Mouse (Mus musculus) heart, postnatal 4 days (tissue): ENCODE data around the gene Zdbf2. TPM values are rescaled to one million over a fixed set of nuclear protein-coding genes. Genes with fewer than 3 reads are reported as not detected.

Experiments used
- DNase-seq: peaks from one replicate; pipeline ENCODE4 v3.0.0; 2021
- microRNA-seq, 2 experiments: library from miRNA; unstranded; fragments of <30 nt; microRNA quantifications; one replicate each; pipeline ENCODE4 v1.2.0; 2021 to 2022
- total RNA-seq, 2 experiments: library from RNA; stranded (reverse); gene quantifications; 2 replicates each; pipeline ENCODE4 v1.2.3; 2021

The Zdbf2 gene
- total RNA-seq, 2 experiments from 2014 or later: 4.6 to 5.7 TPM

DNA sequence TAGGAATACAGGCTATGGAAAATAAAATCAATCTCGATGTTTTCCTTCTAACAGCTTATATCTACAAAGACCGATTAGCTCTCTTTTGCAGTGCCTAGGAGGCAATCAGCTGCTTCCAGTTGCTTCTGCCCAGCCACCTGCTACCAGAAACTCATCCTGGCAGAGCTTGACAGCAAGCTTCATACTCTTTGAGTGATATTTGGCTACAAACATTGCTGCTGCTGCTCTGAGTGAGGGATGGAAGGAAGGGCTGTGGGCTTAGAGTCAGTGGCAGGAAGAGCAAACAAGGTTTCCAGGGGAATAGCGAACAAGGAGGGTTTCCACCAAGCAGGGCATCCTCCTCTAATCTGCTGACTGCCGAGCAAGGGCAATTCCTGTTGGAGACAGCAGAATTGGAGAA, 7.6 kb upstream of the Zdbf2 start:
- DNase-seq: no peak

DNA sequence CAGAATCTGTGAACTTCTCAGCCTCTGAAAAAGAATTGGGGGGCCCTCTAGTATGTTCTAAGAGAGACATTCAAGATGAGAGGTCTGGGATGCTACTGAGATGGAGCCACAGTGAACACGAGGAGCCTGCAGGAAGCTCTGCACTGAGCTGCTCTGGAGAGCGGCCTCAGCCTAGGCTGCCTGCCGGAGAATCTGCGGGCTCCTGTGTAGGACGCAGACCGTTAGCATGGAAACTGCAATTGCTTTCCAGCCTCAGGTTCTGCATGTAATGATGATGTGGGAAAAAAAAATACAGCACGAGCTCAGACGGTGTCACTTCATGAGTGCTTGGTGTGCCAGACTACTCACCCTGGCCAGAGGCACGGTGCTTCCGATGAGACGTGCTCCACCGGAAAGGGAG, 6.9 kb upstream of the Zdbf2 start:
- DNase-seq: no peak

DNA sequence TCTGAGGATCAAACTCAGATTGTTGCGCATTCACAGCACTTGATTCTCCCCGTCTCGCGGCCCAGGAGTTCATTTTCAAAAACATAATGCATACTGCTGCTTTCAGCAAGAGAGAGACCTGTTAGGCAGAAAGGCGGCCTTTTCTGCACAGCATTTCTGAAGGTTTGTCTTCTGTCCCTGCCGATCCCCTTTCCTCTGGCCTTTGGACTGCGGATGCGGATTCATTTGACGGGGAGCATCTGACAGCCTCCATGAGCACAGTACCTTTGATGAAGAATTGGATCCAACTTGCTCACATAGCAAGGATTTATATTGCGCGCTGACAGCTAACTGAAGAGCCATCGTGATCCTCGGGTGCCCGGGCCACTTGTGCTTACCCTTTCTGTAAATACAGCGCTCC, 6.3 kb upstream of the Zdbf2 start:
- DNase-seq: no peak

DNA sequence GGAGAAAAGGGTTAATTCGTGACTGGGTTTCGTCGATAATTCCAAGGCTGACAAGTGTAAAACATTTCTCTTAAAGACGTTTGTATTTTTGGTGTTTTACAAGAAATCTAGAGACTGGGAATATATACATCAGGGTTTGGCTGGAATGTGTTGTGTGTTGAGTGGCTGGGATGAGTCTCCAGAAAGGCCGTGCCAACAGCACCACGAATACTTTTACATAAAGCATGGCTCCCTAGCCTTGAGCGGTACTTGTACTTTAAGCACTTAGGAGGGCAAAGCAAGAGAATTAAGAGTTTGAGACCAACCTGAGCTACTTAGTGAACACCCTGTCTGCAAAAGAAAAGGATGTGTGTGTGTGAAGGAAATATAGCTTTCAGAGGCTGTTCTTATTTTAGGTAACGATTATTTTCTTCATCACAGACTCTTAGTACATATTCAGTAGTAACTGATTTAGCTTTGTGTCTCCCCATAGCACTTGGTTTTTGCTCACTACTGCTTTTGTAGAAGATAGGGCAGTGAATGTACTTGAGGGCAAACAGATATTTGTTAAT, 865 bp upstream of the Zdbf2 start:
- no peak for DNase-seq

DNA sequence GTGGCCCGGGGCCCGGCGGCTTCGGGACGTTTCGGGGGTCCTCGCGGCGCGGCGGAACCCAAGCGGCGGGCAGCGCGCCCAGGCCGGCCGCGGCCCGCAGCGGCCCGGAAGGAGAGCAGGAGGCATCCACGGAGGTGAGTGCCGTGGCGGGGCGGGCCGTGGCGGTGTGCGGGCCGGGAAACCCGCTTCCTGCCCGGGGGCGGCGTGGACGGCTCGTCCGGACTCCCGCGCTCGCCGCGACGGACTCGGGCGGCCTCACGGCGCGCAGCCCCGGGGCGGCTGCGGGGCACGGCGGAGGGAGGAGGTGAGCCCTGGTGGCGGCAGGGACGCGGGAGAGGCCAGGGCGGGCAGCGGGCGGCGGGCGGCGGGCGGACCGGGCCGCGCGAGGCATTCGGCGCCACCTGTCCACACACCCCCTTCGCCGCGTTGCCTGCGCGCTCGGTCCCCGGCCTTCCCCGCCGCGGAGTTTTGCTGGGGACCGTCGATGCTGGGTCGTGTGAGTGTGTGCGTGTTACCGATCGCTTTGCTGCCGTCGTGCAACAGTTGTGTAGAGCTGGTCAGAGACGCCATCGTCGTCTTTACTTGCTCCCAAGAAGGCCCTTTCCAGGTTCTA, 380 bp downstream of the Zdbf2 start:
- DNase-seq: no peak

DNA sequence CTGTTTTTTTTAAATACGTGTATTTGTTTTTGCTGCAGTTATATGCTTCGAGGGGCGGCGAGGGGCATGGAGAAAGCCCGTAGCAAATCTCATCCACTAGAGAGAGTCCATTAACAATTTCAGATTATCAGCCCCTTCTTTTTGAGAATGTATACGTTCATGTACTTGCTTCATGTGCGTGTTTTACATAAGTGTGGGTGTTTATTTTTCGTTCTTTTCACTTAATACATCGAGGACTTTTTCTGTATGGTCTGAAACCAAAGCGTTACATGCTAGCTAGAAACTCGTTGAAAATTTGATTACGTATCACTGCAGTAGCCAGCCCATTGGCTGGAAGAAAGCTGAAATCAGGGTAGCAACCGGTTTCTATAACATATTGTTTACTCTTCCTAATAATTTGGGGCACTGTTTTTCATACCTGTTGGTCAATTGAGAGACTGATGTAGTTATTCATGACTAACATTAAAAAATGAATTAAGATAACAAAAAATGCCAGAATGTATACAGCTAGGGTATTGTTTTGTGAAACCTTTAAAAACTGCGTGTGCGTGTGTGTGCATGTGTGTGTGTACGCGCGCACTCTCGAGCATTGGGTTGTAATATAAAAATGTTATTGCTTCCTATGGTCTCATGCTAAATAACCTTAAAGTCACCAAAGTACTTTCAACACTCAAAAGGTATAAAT, 1.1 kb downstream of the Zdbf2 start:
- no peak for DNase-seq

DNA sequence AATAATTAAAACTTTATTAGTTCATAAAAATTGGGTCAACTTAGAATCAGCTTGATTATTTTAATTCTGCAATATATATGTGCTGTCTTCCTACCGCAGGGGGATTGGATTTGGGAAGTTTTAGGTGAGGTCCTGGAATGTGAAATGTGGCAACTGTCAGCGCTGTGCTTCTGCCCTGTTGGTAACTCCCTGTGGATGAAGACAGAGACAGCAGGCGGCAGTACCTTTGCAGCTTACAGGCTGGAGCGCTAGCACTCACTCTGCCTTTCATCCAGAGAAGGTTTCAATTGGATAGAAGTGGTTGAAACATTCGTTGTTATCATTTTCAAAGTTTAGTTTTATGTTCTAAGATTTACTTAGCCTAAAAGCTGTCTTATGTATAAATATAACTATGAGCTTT, 5.0 kb downstream of the Zdbf2 start:
- DNase-seq: no peak

DNA sequence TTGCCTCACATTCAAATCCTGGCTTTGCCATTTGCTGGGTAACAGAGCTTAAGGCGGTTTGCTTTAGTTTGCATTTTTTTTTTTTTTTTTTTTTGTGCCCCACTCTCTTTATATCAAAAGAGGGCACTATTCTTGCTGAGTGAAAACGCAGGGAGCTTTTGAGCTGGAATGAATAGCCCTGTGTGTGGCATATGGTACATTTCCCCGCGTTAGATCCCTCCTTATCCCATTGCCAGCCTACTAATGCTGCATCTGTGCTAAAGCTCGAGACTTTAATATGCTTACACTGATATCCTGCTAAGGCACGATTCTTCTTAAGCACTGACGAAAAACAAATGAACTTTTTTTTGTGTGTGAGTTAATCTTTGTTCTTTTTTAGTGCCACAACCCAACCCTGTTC, 20.9 kb downstream of the Zdbf2 start:
- no peak for DNase-seq

DNA sequence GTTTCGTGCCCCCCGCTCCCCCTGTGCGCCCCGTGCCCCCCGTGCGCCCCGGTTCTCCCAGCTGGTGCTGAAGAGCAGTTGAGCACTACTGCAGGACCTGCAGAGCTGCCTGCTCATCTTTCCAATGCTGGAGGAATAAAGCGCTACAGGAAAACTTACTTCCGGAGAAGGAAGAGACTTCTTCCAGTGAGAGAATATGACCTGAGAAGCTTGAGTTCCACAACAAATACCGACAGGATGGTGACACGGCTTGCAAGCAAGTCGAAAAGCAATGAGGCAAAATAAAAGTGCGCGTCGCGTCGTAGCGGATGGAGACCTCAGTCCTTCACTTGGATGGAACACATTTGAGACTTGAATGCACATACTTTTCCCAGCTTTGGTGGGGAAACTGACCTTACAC, 36.6 kb downstream of the Zdbf2 start:
- no peak for DNase-seq

DNA sequence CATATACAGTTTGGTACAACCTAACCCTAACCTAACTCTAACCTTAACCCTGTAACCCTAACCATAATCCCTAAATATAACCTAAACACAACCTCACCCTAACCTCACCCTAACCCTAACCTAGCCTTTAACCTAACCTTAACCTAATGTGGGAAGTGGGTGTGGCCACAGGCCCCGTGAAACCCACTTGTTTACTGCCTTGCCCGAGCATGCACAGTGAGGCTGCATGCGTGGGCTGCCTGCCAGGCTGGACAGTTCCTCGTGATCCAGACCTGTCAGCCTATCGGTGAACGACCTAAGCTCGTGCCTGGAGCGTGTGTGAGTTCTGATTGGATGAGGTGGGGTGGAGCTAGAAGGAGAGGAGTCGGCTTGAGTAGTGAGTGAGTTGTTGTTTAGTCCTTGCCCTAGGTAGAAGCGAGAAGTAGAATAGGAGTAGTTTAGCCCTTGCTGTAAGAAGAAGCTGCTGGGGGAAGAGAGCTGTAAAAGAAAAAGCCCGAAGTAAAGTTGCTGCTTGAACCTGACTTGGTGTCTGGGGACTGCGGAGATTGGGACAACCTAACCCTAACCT, 50.6 kb downstream of the Zdbf2 start:
- peak; percentile 9 for DNase-seq

Small RNA genes within 50 kb of the gene (microRNA-seq; reads per million reads assigned to microRNA genes)
- 0 reads per million in 2 experiments for gene Gm24513

Other genes with a start within 250 kb of the Zdbf2 start
- gene Ino80d, start 158.6 kb upstream of the Zdbf2 start, total RNA-seq: 10 to 100 TPM; 26.0 to 27.3 TPM
- gene Eef1b2, start 96.4 kb upstream of the Zdbf2 start, total RNA-seq: 100 to 1,000 TPM; 497 to 542 TPM
- 100 to 1,000 TPM; 533 to 564 TPM for gene Ndufs1, start 96.4 kb upstream of the Zdbf2 start, total RNA-seq
- not detected for gene Gpr1, start 58.7 kb upstream of the Zdbf2 start, total RNA-seq
- 1 to 10 TPM; 1.1 to 2.5 TPM for gene Adam23, start 172.6 kb downstream of the Zdbf2 start, total RNA-seq